Mouse (Mus musculus): ENCODE results near the gene Zfhx3. TPM values are rescaled to one million over a fixed set of nuclear protein-coding genes. Genes with fewer than 3 reads are reported as not detected.

Zfhx3 gene
- polyA plus RNA-seq, 1 experiment from 2014 or later, result 7.4 TPM

DNA sequence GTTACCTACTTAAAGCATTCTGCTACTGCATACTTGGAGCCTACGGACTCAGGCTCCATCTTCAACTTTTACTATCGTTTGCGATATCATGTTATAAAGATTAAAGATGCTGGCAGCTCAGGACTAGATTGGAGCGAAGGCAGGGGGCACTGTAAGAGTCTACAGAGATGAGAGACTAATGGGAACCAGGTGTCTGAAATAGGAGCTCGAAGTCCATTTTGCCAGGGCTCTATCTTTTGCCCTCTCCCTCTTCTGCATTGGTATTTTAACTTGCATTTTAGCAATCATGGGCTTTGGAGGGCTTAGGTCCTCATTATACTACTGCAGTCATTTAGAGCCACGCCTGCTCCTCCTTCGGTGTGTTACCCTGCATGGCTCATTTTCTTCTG, 1035.9 kb downstream of the Zfhx3 start:
- Histone ChIP-seq H3K4me1 (replicated peaks) (no peaks in the 10 kb centered on the region), H3K4me2 (no peak overlapping the region), H3K9ac (no peak overlapping the region), H3K36me3 (no peaks in the 10 kb centered on the region), H3K27ac (ENCODE audit: poor library complexity, severe bottlenecking) (no peak overlapping the region), H3K9me3 (replicated peaks) (peaks cover 2% of the 10 kb centered on the region; the same call in 1 of the 2 replicates), H3K4me3 (no peak overlapping the region), H3K27me3 (replicated peaks) (no peaks in the 10 kb centered on the region)
- ATAC-seq (ENCODE audit: insufficient number of reproducible peaks, low FRiP score), result no peak
- 74% methylated on average over 7 of the region's 7 CpGs for WGBS

DNA sequence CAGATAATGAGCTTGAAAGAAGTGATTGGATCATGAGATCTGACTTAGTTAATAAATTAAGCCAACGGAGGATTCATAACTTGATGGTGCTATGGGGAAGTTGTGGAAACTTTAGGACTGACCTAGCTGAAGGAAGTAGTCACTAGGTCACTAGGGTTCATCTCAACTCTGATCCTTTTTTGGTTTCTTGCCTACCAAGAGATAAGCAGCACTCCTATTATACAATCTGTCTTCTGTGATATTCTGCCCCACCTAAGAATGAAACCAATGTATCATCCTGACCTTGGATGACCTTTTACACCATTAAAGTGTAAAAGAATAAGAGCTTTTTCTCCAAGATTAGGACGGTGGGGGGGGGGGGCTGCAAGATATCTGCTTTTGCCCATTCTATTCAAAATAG, 1042.5 kb downstream of the Zfhx3 start:
- Histone ChIP-seq H3K4me1 (replicated peaks) (no peaks in the 10 kb centered on the region), H3K36me3 (no peaks in the 10 kb centered on the region), H3K4me3 (no peak overlapping the region), H3K27me3 (replicated peaks) (no peaks in the 10 kb centered on the region), H3K4me2 (no peak overlapping the region), H3K9ac (no peak overlapping the region), H3K9me3 (replicated peaks) (peaks cover 2% of the 10 kb centered on the region; the same call in 1 of the 2 replicates), H3K27ac (ENCODE audit: poor library complexity, severe bottlenecking) (no peak overlapping the region)
- ATAC-seq (ENCODE audit: insufficient number of reproducible peaks, low FRiP score), result no peak
- 61% methylated on average over 2 of the region's 2 CpGs for WGBS

DNA sequence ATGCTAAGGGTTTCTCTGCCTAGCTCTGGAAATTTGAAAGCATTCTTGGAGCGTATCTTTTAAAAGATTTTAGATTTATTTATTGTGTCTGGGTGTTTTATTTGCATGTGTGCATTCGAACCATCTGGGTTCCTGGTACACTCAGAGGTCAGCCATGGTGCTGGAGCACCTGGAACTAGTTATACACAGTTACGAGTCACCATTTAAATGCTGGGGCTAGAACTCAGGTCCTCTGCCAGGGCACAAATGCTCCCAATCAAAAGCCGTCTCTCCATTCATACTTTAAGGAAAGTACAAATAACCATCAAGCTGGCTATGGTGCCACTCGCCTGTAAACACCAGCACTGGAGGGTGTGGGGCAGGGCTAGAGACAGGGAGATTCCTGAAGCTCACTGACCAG, 1047.4 kb downstream of the Zfhx3 start:
- no peak for ATAC-seq (ENCODE audit: insufficient number of reproducible peaks, low FRiP score)
- 81% methylated on average over 5 of the region's 5 CpGs for WGBS
- H3K9ac ChIP-seq, result no peak overlapping the region
- H3K27ac ChIP-seq (ENCODE audit: poor library complexity, severe bottlenecking), result no peak overlapping the region
- H3K4me2 ChIP-seq, result no peak overlapping the region
- H3K9me3 ChIP-seq (replicated peaks), result no peaks in the 10 kb centered on the region
- H3K27me3 ChIP-seq (replicated peaks), result no peaks in the 10 kb centered on the region
- H3K4me3 ChIP-seq, result no peak overlapping the region
- no peaks in the 10 kb centered on the region for H3K4me1 ChIP-seq (replicated peaks)
- H3K36me3 ChIP-seq, result no peaks in the 10 kb centered on the region

DNA sequence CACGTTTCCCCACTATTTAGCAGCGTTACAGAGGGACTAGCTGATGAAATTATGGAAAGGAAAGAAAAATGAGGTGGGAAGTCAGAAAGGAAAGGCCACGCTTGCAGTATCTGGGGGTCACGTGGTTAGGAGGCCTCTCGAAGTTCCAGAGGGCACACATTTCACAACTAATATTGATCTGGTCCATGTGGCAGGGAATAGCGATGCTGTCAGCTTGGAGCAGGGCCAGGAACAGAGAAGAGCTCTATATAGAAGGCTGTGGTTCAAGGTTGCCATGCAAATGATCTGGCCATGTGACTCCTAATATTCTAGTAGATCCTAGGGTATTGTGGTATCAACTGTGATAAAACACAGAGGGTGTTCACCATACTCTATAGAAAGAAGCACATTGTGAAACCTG, 1048.1 kb downstream of the Zfhx3 start:
- WGBS, result 75% methylated on average over 6 of the region's 6 CpGs

GRCm38 (mm10) chr8:108991395-108991794, 1049.0 kb downstream of the Zfhx3 start:
- ATAC-seq (ENCODE audit: insufficient number of reproducible peaks, low FRiP score), result no peak
- no peak overlapping the region for H3K4me3 ChIP-seq
- H3K36me3 ChIP-seq, result no peaks in the 10 kb centered on the region
- H3K9me3 ChIP-seq (replicated peaks), result no peaks in the 10 kb centered on the region
- H3K27ac ChIP-seq (ENCODE audit: poor library complexity, severe bottlenecking), result no peak overlapping the region
- H3K4me2 ChIP-seq, result no peak overlapping the region
- 78% methylated on average over 5 of the region's 5 CpGs for WGBS
- no peak overlapping the region for H3K9ac ChIP-seq
- 0 out of 2 replicates have a peak, but pooled peaks cover 4% of the 10 kb centered on the region for H3K27me3 ChIP-seq (replicated peaks)
- no peaks in the 10 kb centered on the region for H3K4me1 ChIP-seq (replicated peaks)

More for the DNA sequence above, 1048.1 kb downstream of the Zfhx3 start:
- Histone ChIP-seq H3K9ac (no peak overlapping the region), H3K4me2 (no peak overlapping the region), H3K9me3 (replicated peaks) (no peaks in the 10 kb centered on the region), H3K27ac (ENCODE audit: poor library complexity, severe bottlenecking) (no peak overlapping the region), H3K4me3 (no peak overlapping the region), H3K4me1 (replicated peaks) (no peaks in the 10 kb centered on the region), H3K27me3 (replicated peaks) (no peaks in the 10 kb centered on the region), H3K36me3 (no peaks in the 10 kb centered on the region)
- no peak for ATAC-seq (ENCODE audit: insufficient number of reproducible peaks, low FRiP score)

GRCm38 (mm10) chr8:108993718-108994117, 1051.3 kb downstream of the Zfhx3 start:
- Histone ChIP-seq H3K4me3 (no peak overlapping the region), H3K9me3 (replicated peaks) (no peaks in the 10 kb centered on the region), H3K9ac (no peak overlapping the region), H3K4me2 (no peak overlapping the region), H3K27ac (ENCODE audit: poor library complexity, severe bottlenecking) (no peak overlapping the region), H3K4me1 (replicated peaks) (no peaks in the 10 kb centered on the region), H3K36me3 (no peaks in the 10 kb centered on the region), H3K27me3 (replicated peaks) (0 out of 2 replicates have a peak, but pooled peaks cover 4% of the 10 kb centered on the region)
- WGBS, result 54% methylated on average over 2 of the region's 2 CpGs
- ATAC-seq (ENCODE audit: insufficient number of reproducible peaks, low FRiP score), result no peak

- ATAC-seq (ENCODE audit: insufficient number of reproducible peaks, low FRiP score), result no peak
- Histone ChIP-seq H3K27me3 (replicated peaks) (0 out of 2 replicates have a peak, but pooled peaks cover 4% of the 10 kb centered on the region), H3K4me3 (no peak overlapping the region), H3K9me3 (replicated peaks) (no peaks in the 10 kb centered on the region), H3K4me2 (no peak overlapping the region), H3K9ac (no peak overlapping the region), H3K27ac (ENCODE audit: poor library complexity, severe bottlenecking) (no peak overlapping the region), H3K4me1 (replicated peaks) (no peaks in the 10 kb centered on the region), H3K36me3 (no peaks in the 10 kb centered on the region)
- 43% methylated on average over 2 of the region's 2 CpGs for WGBS
Measured at GRCm38 (mm10) chr8:108994187-108994586, 1051.7 kb downstream of the Zfhx3 start.

DNA sequence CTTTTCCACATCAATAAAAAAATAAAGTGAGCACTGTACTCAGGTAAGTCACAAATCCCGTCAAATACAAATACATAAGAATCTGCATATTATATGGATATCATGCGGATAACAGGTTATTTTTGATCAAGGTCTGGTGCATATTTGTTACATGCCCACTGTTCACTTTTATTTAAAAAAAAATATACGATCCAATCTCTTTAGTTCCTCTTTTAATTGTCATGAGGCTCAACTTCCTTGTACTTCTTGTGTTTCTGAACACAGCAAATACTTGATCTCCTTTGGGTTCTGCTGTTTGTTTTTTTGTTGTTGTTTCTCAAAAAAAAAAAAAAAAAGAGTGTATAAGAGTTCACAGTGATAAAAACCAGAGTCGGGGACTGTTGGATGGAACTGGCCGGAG, 1052.4 kb downstream of the Zfhx3 start:
- Histone ChIP-seq H3K27ac (ENCODE audit: poor library complexity, severe bottlenecking) (no peak overlapping the region), H3K27me3 (replicated peaks) (0 out of 2 replicates have a peak, but pooled peaks cover 4% of the 10 kb centered on the region), H3K4me2 (no peak overlapping the region), H3K4me1 (replicated peaks) (no peaks in the 10 kb centered on the region), H3K4me3 (no peak overlapping the region), H3K36me3 (no peaks in the 10 kb centered on the region), H3K9me3 (replicated peaks) (no peaks in the 10 kb centered on the region), H3K9ac (no peak overlapping the region)
- no peak for ATAC-seq (ENCODE audit: insufficient number of reproducible peaks, low FRiP score)
- WGBS, result 82% methylated on average over 5 of the region's 5 CpGs

DNA sequence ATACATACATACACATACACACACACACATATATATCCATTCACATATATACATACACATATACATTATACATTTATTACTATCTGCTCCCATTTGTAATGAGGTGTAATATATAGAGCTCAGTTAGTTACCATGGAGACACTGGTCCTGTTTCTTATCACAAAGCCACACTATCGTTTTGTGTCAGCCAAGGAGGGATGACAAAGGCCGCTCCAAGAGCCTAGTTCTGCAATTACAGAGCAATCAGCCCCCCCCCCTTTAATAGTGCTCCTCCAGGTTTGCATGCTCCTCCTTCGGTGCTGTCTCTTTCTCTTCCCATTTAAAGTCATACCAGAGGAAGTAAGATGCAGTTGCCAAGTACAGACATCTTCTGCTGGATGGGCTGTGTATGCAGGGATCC, 1054.9 kb downstream of the Zfhx3 start:
- Histone ChIP-seq H3K9me3 (replicated peaks) (no peaks in the 10 kb centered on the region), H3K4me1 (replicated peaks) (no peaks in the 10 kb centered on the region), H3K4me2 (no peak overlapping the region), H3K27ac (ENCODE audit: poor library complexity, severe bottlenecking) (no peak overlapping the region), H3K36me3 (no peaks in the 10 kb centered on the region), H3K4me3 (no peak overlapping the region), H3K9ac (no peak overlapping the region), H3K27me3 (replicated peaks) (0 out of 2 replicates have a peak, but pooled peaks cover 4% of the 10 kb centered on the region)
- no peak for ATAC-seq (ENCODE audit: insufficient number of reproducible peaks, low FRiP score)
- 50% methylated on average over 3 of the region's 3 CpGs for WGBS

GRCm38 (mm10) chr8:108999297-109000249, 1057.1 kb downstream of the Zfhx3 start:
- no peak overlapping the region for H3K27ac ChIP-seq (ENCODE audit: poor library complexity, severe bottlenecking)
- ATAC-seq (ENCODE audit: insufficient number of reproducible peaks, low FRiP score), result no peak
- H3K4me2 ChIP-seq, result no peak overlapping the region
- no peak overlapping the region for H3K9ac ChIP-seq
- WGBS, result 81% methylated on average over 15 of the region's 15 CpGs
- no peaks in the 10 kb centered on the region for H3K4me1 ChIP-seq (replicated peaks)
- 0 out of 2 replicates have a peak, but pooled peaks cover 4% of the 10 kb centered on the region for H3K27me3 ChIP-seq (replicated peaks)
- H3K9me3 ChIP-seq (replicated peaks), result no peaks in the 10 kb centered on the region
- H3K36me3 ChIP-seq, result no peaks in the 10 kb centered on the region
- no peak overlapping the region for H3K4me3 ChIP-seq

GRCm38 (mm10) chr8:109001031-109001430, 1058.6 kb downstream of the Zfhx3 start:
- ATAC-seq (ENCODE audit: insufficient number of reproducible peaks, low FRiP score), result no peak
- H3K4me1 ChIP-seq (replicated peaks), result no peaks in the 10 kb centered on the region
- no peaks in the 10 kb centered on the region; the same call in 1 of the 2 replicates for H3K9me3 ChIP-seq (replicated peaks)
- H3K27ac ChIP-seq (ENCODE audit: poor library complexity, severe bottlenecking), result no peak overlapping the region
- no peak overlapping the region for H3K4me3 ChIP-seq
- 0 out of 2 replicates have a peak, but pooled peaks cover 2% of the 10 kb centered on the region for H3K27me3 ChIP-seq (replicated peaks)
- no peak overlapping the region for H3K4me2 ChIP-seq
- 74% methylated on average over 9 of the region's 9 CpGs for WGBS
- H3K9ac ChIP-seq, result no peak overlapping the region
- no peaks in the 10 kb centered on the region for H3K36me3 ChIP-seq

Measured in heart, embryonic 12.5 days (tissue).